Comparison of ENCODE assay signal across 23 mouse cellular contexts in genomic region chr14:61589288-61590065, GRCm38 (mm10). TPM values are rescaled to one million over a fixed set of nuclear protein-coding genes. Genes with fewer than 3 reads are reported as not detected.
DNase-seq lines count a peak whose midpoint lies in the region; ATAC-seq lines count a peak whose summit lies in the region.
"Had no signal": no experiment of that assay in that cellular context is flagged by ENCODE, and none has a peak within 500 bp of the region (broad histone marks: within the 10 kb centered on the region; RNA-seq: fewer than 3 reads in every experiment).

No protein-coding gene starts in this region.

- ATAC-seq in common myeloid progenitor, adult 5-6 weeks (replicated peaks; ENCODE audit: low read depth, poor library complexity, severe bottlenecking): peak; percentile 97
- peak; percentile 97 for ATAC-seq in megakaryocyte progenitor cell, adult 5-6 weeks (replicated peaks; ENCODE audit: poor library complexity)
- ATAC-seq: forebrain, postnatal 0 days; inflammation-experienced regulatory T-cells, adult 6 months; midbrain, embryonic 13.5 days had no signal

- DNase-seq in 416B (ENCODE audit: low read depth): peak; percentile 96
- peak; percentile 10 for DNase-seq in CD4-positive helper T cell, adult 2 months (ENCODE audit: low read depth, low spot score)
- no peak for DNase-seq in gastrocnemius, postnatal 10 days
- no peak for DNase-seq in spleen, postnatal 36 days (ENCODE audit: low spot score in 2 of 2)
- no peak for DNase-seq in adrenal gland, adult 8-10 months
- DNase-seq in spleen, postnatal 10 days (ENCODE audit: low spot score in 2 of 2): no peak
- DNase-seq: adrenal gland, postnatal 36 days; cerebellum, adult 2 months; cerebellum, postnatal 14 days; forebrain, postnatal 0 days; gastrocnemius, postnatal 14 days; heart, adult 18-20 months; kidney, adult 11 months; kidney, postnatal 14 days; layer of hippocampus, adult 9-11 months; lung, embryonic 14.5 days; lung, postnatal 14 days; right cerebral cortex, adult 18-20 months had no signal

RNA-seq across cellular contexts. Expression of gene Trim13, which starts 8.6 kb away (rescaled TPM):
- total RNA-seq in common myeloid progenitor, adult 5-6 weeks (2017): 19.4 and 22.4 TPM in 2 replicates
- total RNA-seq in megakaryocyte progenitor cell, adult 5-6 weeks (2015): 12.7 and 14.0 TPM in 2 replicates
- total RNA-seq in megakaryocyte progenitor cell, adult 5-6 weeks (2017): 13.0 and 14.2 TPM in 2 replicates
- 10 to 100 TPM; 18.8 to 21.7 TPM for total RNA-seq in gastrocnemius, postnatal 10 days (2021)
- 10 to 100 TPM in 2 of 4 experiments, 1 to 10 TPM in 2; 7.8 to 12.4 (median 10.5) TPM for total RNA-seq in adrenal gland, adult 8-10 months (2022)

RNA-seq across cellular contexts. Expression of gene Kcnrg, which starts 17.8 kb away (rescaled TPM):
- 0.19 and 0.87 TPM in 2 replicates for total RNA-seq in common myeloid progenitor, adult 5-6 weeks (2017)
- total RNA-seq in megakaryocyte progenitor cell, adult 5-6 weeks (2015): 0.39 and 2.0 TPM in 2 replicates
- 0.04 and 0.68 TPM in 2 replicates for total RNA-seq in megakaryocyte progenitor cell, adult 5-6 weeks (2017)
- under 1 TPM; 0.40 to 0.43 TPM for total RNA-seq in gastrocnemius, postnatal 10 days (2021)
- total RNA-seq in adrenal gland, adult 8-10 months (2022): under 1 TPM in 3 of 4 experiments, not detected in 1; 0.14 to 0.46 (median 0.25) TPM
- total RNA-seq: neutrophil, adult 5-6 weeks had no signal

RNA-seq across cellular contexts. Expression of gene Spryd7, which starts 32.8 kb away (rescaled TPM):
- total RNA-seq in common myeloid progenitor, adult 5-6 weeks (2017): 9.5 and 9.9 TPM in 2 replicates
- 12.0 and 13.4 TPM in 2 replicates for total RNA-seq in megakaryocyte progenitor cell, adult 5-6 weeks (2015)
- total RNA-seq in megakaryocyte progenitor cell, adult 5-6 weeks (2017): 11.7 and 11.9 TPM in 2 replicates
- 10 to 100 TPM; 38.3 to 41.9 TPM for total RNA-seq in gastrocnemius, postnatal 10 days (2021)
- 10 to 100 TPM; 19.3 to 21.7 (median 19.8) TPM for total RNA-seq in adrenal gland, adult 8-10 months (2022)

Comparison
In these comparisons a context has a peak if more than half of its experiments do, and no peak if none do; other contexts are left out.
1. DNase-seq: peak in 416B (single experiment) and CD4-positive helper T cell, adult 2 months (single experiment); none in gastrocnemius, postnatal 10 days (single experiment), spleen, postnatal 36 days (0 of 2), adrenal gland, adult 8-10 months (single experiment) and spleen, postnatal 10 days (0 of 2).